Mouse (Mus musculus): Measurements from ENCODE around the gene Cacna1d. TPM values are rescaled to one million over a fixed set of nuclear protein-coding genes. Genes with fewer than 3 reads are reported as not detected.

Cacna1d gene
- polyA plus RNA-seq, 1 experiment from 2014 or later: 10.1 TPM

GRCm38 (mm10) chr14:30219851-30220250 lies 271.4 kb downstream of the Cacna1d start:
- no peaks in the 10 kb centered on the region for H3K36me3 ChIP-seq (ENCODE audit: control insufficient read depth, insufficient read depth, low read length)
- H3K4me1 ChIP-seq (ENCODE audit: control insufficient read depth, insufficient read depth, low read length): no peaks in the 10 kb centered on the region
- no peak for DNase-seq
- no peak overlapping the region for H3K27ac ChIP-seq (replicated peaks; ENCODE audit: low read depth, low read length)
- no peak overlapping the region for H3K9ac ChIP-seq (replicated peaks; ENCODE audit: low read length)
- no peaks in the 10 kb centered on the region for H3K9me3 ChIP-seq (ENCODE audit: control insufficient read depth, low read length)
- no peak overlapping the region for H3K4me2 ChIP-seq (ENCODE audit: low read length)
- WGBS: 83% methylated on average over 4 of the region's 4 CpGs
- H3K27me3 ChIP-seq (ENCODE audit: control insufficient read depth, insufficient read depth, low read length): no peaks in the 10 kb centered on the region
- ATAC-seq (ENCODE audit: low FRiP score, low TSS enrichment): no peak
- H3K4me3 ChIP-seq (replicated peaks; ENCODE audit: low read depth, low read length): no peak overlapping the region

GRCm38 (mm10) chr14:30218114-30218513 lies 273.1 kb downstream of the Cacna1d start:
- Histone ChIP-seq H3K4me2 (ENCODE audit: low read length) (no peak overlapping the region), H3K9me3 (ENCODE audit: control insufficient read depth, low read length) (no peaks in the 10 kb centered on the region), H3K4me3 (replicated peaks; ENCODE audit: low read depth, low read length) (no peak overlapping the region), H3K36me3 (ENCODE audit: control insufficient read depth, insufficient read depth, low read length) (no peaks in the 10 kb centered on the region), H3K27ac (replicated peaks; ENCODE audit: low read depth, low read length) (no peak overlapping the region), H3K4me1 (ENCODE audit: control insufficient read depth, insufficient read depth, low read length) (no peaks in the 10 kb centered on the region), H3K27me3 (ENCODE audit: control insufficient read depth, insufficient read depth, low read length) (no peaks in the 10 kb centered on the region), H3K9ac (replicated peaks; ENCODE audit: low read length) (no peak overlapping the region)
- WGBS: 90% methylated on average over 3 of the region's 3 CpGs
- DNase-seq (no peak), ATAC-seq (ENCODE audit: low FRiP score, low TSS enrichment) (no peak)

GRCm38 (mm10) chr14:30217124-30217523 lies 274.1 kb downstream of the Cacna1d start:
- Histone ChIP-seq H3K9me3 (ENCODE audit: control insufficient read depth, low read length) (no peaks in the 10 kb centered on the region), H3K4me3 (replicated peaks; ENCODE audit: low read depth, low read length) (no peak overlapping the region), H3K9ac (replicated peaks; ENCODE audit: low read length) (no peak overlapping the region), H3K27me3 (ENCODE audit: control insufficient read depth, insufficient read depth, low read length) (no peaks in the 10 kb centered on the region), H3K4me2 (ENCODE audit: low read length) (no peak overlapping the region), H3K27ac (replicated peaks; ENCODE audit: low read depth, low read length) (no peak overlapping the region), H3K36me3 (ENCODE audit: control insufficient read depth, insufficient read depth, low read length) (no peaks in the 10 kb centered on the region), H3K4me1 (ENCODE audit: control insufficient read depth, insufficient read depth, low read length) (no peaks in the 10 kb centered on the region)
- ATAC-seq (ENCODE audit: low FRiP score, low TSS enrichment): no peak
- WGBS: 77% methylated on average over 2 of the region's 2 CpGs
- DNase-seq: peak; percentile 26

- Histone ChIP-seq H3K4me2 (ENCODE audit: low read length) (no peak overlapping the region), H3K4me1 (ENCODE audit: control insufficient read depth, insufficient read depth, low read length) (no peaks in the 10 kb centered on the region), H3K27ac (replicated peaks; ENCODE audit: low read depth, low read length) (no peak overlapping the region), H3K27me3 (ENCODE audit: control insufficient read depth, insufficient read depth, low read length) (no peaks in the 10 kb centered on the region), H3K4me3 (replicated peaks; ENCODE audit: low read depth, low read length) (no peak overlapping the region), H3K9ac (replicated peaks; ENCODE audit: low read length) (no peak overlapping the region), H3K36me3 (ENCODE audit: control insufficient read depth, insufficient read depth, low read length) (no peaks in the 10 kb centered on the region), H3K9me3 (ENCODE audit: control insufficient read depth, low read length) (no peaks in the 10 kb centered on the region)
- DNase-seq: no peak
- ATAC-seq (ENCODE audit: low FRiP score, low TSS enrichment): no peak
Measured at GRCm38 (mm10) chr14:30208156-30208555, 283.1 kb downstream of the Cacna1d start.

- Histone ChIP-seq H3K9ac (replicated peaks; ENCODE audit: low read length) (no peak overlapping the region), H3K9me3 (ENCODE audit: control insufficient read depth, low read length) (no peaks in the 10 kb centered on the region), H3K36me3 (ENCODE audit: control insufficient read depth, insufficient read depth, low read length) (no peaks in the 10 kb centered on the region), H3K27ac (replicated peaks; ENCODE audit: low read depth, low read length) (no peak overlapping the region), H3K4me2 (ENCODE audit: low read length) (no peak overlapping the region), H3K27me3 (ENCODE audit: control insufficient read depth, insufficient read depth, low read length) (no peaks in the 10 kb centered on the region), H3K4me1 (ENCODE audit: control insufficient read depth, insufficient read depth, low read length) (no peaks in the 10 kb centered on the region), H3K4me3 (replicated peaks; ENCODE audit: low read depth, low read length) (no peak overlapping the region)
- ATAC-seq (ENCODE audit: low FRiP score, low TSS enrichment) (no peak), DNase-seq (no peak)
- 41% methylated on average over 3 of the region's 3 CpGs for WGBS
Measured at GRCm38 (mm10) chr14:30205821-30206220, 285.4 kb downstream of the Cacna1d start.

- DNase-seq (no peak), ATAC-seq (ENCODE audit: low FRiP score, low TSS enrichment) (no peak)
- Histone ChIP-seq H3K4me2 (ENCODE audit: low read length) (no peak overlapping the region), H3K4me3 (replicated peaks; ENCODE audit: low read depth, low read length) (no peak overlapping the region), H3K9ac (replicated peaks; ENCODE audit: low read length) (no peak overlapping the region), H3K27ac (replicated peaks; ENCODE audit: low read depth, low read length) (no peak overlapping the region), H3K36me3 (ENCODE audit: control insufficient read depth, insufficient read depth, low read length) (no peaks in the 10 kb centered on the region), H3K4me1 (ENCODE audit: control insufficient read depth, insufficient read depth, low read length) (no peaks in the 10 kb centered on the region), H3K27me3 (ENCODE audit: control insufficient read depth, insufficient read depth, low read length) (no peaks in the 10 kb centered on the region), H3K9me3 (ENCODE audit: control insufficient read depth, low read length) (no peaks in the 10 kb centered on the region)
- 98% methylated on average over 1 of the region's 1 CpGs for WGBS
Measured at GRCm38 (mm10) chr14:30204526-30204925, 286.7 kb downstream of the Cacna1d start.

- no peaks in the 10 kb centered on the region for H3K9me3 ChIP-seq (ENCODE audit: control insufficient read depth, low read length)
- no peak for DNase-seq
Measured at GRCm38 (mm10) chr14:30200310-30200709, 290.9 kb downstream of the Cacna1d start.

DNA sequence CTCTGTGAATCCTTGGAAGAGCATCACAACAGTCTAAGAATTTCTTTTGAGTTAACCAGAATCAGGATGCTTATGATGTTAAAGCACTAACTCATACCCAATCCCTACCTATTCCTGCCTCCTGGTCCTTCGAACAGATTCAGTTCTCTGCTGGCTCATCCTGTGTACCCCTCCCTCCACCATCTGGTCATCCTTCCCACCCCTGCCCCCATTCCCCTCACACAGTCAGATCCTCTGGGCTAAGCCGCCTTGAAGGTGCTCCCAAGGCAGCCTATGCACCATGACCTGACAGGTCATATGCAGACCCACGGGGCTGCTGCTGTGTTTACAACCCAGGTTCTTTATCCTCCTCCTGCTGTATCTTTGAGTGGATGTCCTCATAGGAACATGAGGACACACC lies 292.4 kb downstream of the Cacna1d start:
- Histone ChIP-seq H3K27me3 (ENCODE audit: control insufficient read depth, insufficient read depth, low read length) (no peaks in the 10 kb centered on the region), H3K4me1 (ENCODE audit: control insufficient read depth, insufficient read depth, low read length) (0 out of 2 replicates have a peak, but pooled peaks cover 4% of the 10 kb centered on the region), H3K4me2 (ENCODE audit: low read length) (no peak overlapping the region), H3K27ac (replicated peaks; ENCODE audit: low read depth, low read length) (no peak overlapping the region), H3K9ac (replicated peaks; ENCODE audit: low read length) (no peak overlapping the region), H3K4me3 (replicated peaks; ENCODE audit: low read depth, low read length) (no peak overlapping the region), H3K36me3 (ENCODE audit: control insufficient read depth, insufficient read depth, low read length) (no peaks in the 10 kb centered on the region), H3K9me3 (ENCODE audit: control insufficient read depth, low read length) (no peaks in the 10 kb centered on the region)
- ATAC-seq (ENCODE audit: low FRiP score, low TSS enrichment): no peak
- no peak for DNase-seq
- WGBS: 83% methylated on average over 3 of the region's 3 CpGs

More at GRCm38 (mm10) chr14:30200310-30200709, 290.9 kb downstream of the Cacna1d start:
- no peaks in the 10 kb centered on the region for H3K27me3 ChIP-seq (ENCODE audit: control insufficient read depth, insufficient read depth, low read length)
- ATAC-seq (ENCODE audit: low FRiP score, low TSS enrichment): no peak
- H3K9ac ChIP-seq (replicated peaks; ENCODE audit: low read length): no peak overlapping the region
- no peaks in the 10 kb centered on the region for H3K36me3 ChIP-seq (ENCODE audit: control insufficient read depth, insufficient read depth, low read length)
- H3K4me2 ChIP-seq (ENCODE audit: low read length): no peak overlapping the region
- 0 out of 2 replicates have a peak, but pooled peaks cover 4% of the 10 kb centered on the region for H3K4me1 ChIP-seq (ENCODE audit: control insufficient read depth, insufficient read depth, low read length)
- H3K27ac ChIP-seq (replicated peaks; ENCODE audit: low read depth, low read length): no peak overlapping the region
- H3K4me3 ChIP-seq (replicated peaks; ENCODE audit: low read depth, low read length): no peak overlapping the region
- WGBS: 84% methylated on average over 1 of the region's 1 CpGs

GRCm38 (mm10) chr14:30198116-30198515 lies 293.1 kb downstream of the Cacna1d start:
- Histone ChIP-seq H3K36me3 (ENCODE audit: control insufficient read depth, insufficient read depth, low read length) (no peaks in the 10 kb centered on the region), H3K4me3 (replicated peaks; ENCODE audit: low read depth, low read length) (no peak overlapping the region), H3K9me3 (ENCODE audit: control insufficient read depth, low read length) (no peaks in the 10 kb centered on the region), H3K4me2 (ENCODE audit: low read length) (no peak overlapping the region), H3K4me1 (ENCODE audit: control insufficient read depth, insufficient read depth, low read length) (0 out of 2 replicates have a peak, but pooled peaks cover 4% of the 10 kb centered on the region), H3K27me3 (ENCODE audit: control insufficient read depth, insufficient read depth, low read length) (no peaks in the 10 kb centered on the region), H3K27ac (replicated peaks; ENCODE audit: low read depth, low read length) (no peak overlapping the region), H3K9ac (replicated peaks; ENCODE audit: low read length) (no peak overlapping the region)
- ATAC-seq (ENCODE audit: low FRiP score, low TSS enrichment): no peak
- WGBS: 85% methylated on average over 4 of the region's 4 CpGs
- DNase-seq: no peak

Measured in midbrain, embryonic 14.5 days (tissue).